Mouse (Mus musculus) G1E (cell line): ENCODE data around the gene Smim5. TPM values are rescaled to one million over a fixed set of nuclear protein-coding genes. Genes with fewer than 3 reads are reported as not detected.
"Not testable (repeated sequence)": the region's sequence is repeated elsewhere in the genome, so short reads cannot be mapped to it uniquely, and the experiment has no call there.

Source experiments
- ATAC-seq: 2 replicates; pipeline ENCODE4 v1.8.0; 2016; ENCODE audit warnings: mild to moderate bottlenecking; ENCODE audit not compliant: insufficient number of reproducible peaks, poor library complexity, low FRiP score, severe bottlenecking; ENCODE audit errors: extremely low read depth
- DNase-seq: peaks from one replicate; pipeline ENCODE4 v3.0.0; 2012; ENCODE audit warnings: low spot score
- H3K27me3 ChIP-seq: 2 replicates; pipeline ENCODE4 v1.6.1; 2012; ENCODE audit warnings: mild to moderate bottlenecking, low read length, inconsistent platforms; ENCODE audit not compliant: insufficient read depth
- H3K36me3 ChIP-seq: replicated peaks from 2 replicates; pipeline ENCODE3; 2012; ENCODE audit warnings: mild to moderate bottlenecking, inconsistent platforms
- H3K4me1 ChIP-seq: 2 replicates; pipeline ENCODE4 v1.6.1; 2012; ENCODE audit warnings: low read depth, low read length, inconsistent platforms, mixed read lengths; ENCODE audit not compliant: insufficient read depth
- H3K4me3 ChIP-seq: 2 replicates; pipeline ENCODE4 v1.5.1; 2012; ENCODE audit warnings: low read depth, mild to moderate bottlenecking, inconsistent platforms, low read length, moderate library complexity, mixed read lengths
- H3K9me3 ChIP-seq: replicated peaks from 2 replicates; pipeline ENCODE4 v1.6.1; 2012; ENCODE audit warnings: inconsistent platforms
- CTCF ChIP-seq: IDR thresholded peaks from 2 replicates; pipeline ENCODE4 v1.5.1; 2012; ENCODE audit warnings: low read depth, low read length, inconsistent platforms, mixed read lengths
- GATA1 ChIP-seq: IDR thresholded peaks from 2 replicates; pipeline ENCODE4 v1.6.1; 2012; ENCODE audit warnings: borderline replicate concordance, low read length, inconsistent platforms, mixed read lengths
- GATA2 ChIP-seq: IDR thresholded peaks from 2 replicates; pipeline ENCODE4 v1.6.1; 2012; ENCODE audit warnings: low read depth, low read length, inconsistent platforms, borderline replicate concordance
- POLR2AphosphoS5 ChIP-seq: IDR thresholded peaks from 2 replicates; pipeline ENCODE4 v1.6.1; 2012; ENCODE audit warnings: low read depth, low read length, inconsistent platforms; ENCODE audit not compliant: insufficient replicate concordance
- TAL1 ChIP-seq: conservative IDR thresholded peaks from 2 replicates; pipeline ENCODE4 v1.6.1; 2012; ENCODE audit warnings: low read depth, low read length, inconsistent platforms, mixed read lengths
- polyA plus RNA-seq: library from polyadenylated mRNA; stranded (reverse); fragments of >175 nt; gene quantifications from 2 replicates; pipeline ENCODE4 v1.2.3, GENCODE M21; 2012
- total RNA-seq, 2 experiments: library from RNA; stranded (forward) in 1 of 2; stranded (reverse) in 1 of 2; fragments of 200-1000 nt in 1 of 2; fragments of >200 nt in 1 of 2; fragmentation: Nextera tagmentation in 1 of 2; gene quantifications; 2 replicates each; pipeline ENCODE4 v1.2.3; 2014 to 2017

The Smim5 gene
- 8.0 and 14.7 TPM in 2 replicates for total RNA-seq (2014; fragmentation: Nextera tagmentation)
- total RNA-seq (2017): 30.0 and 38.1 TPM in 2 replicates
- polyA plus RNA-seq: 10.0 and 11.7 TPM in 2 replicates

DNA sequence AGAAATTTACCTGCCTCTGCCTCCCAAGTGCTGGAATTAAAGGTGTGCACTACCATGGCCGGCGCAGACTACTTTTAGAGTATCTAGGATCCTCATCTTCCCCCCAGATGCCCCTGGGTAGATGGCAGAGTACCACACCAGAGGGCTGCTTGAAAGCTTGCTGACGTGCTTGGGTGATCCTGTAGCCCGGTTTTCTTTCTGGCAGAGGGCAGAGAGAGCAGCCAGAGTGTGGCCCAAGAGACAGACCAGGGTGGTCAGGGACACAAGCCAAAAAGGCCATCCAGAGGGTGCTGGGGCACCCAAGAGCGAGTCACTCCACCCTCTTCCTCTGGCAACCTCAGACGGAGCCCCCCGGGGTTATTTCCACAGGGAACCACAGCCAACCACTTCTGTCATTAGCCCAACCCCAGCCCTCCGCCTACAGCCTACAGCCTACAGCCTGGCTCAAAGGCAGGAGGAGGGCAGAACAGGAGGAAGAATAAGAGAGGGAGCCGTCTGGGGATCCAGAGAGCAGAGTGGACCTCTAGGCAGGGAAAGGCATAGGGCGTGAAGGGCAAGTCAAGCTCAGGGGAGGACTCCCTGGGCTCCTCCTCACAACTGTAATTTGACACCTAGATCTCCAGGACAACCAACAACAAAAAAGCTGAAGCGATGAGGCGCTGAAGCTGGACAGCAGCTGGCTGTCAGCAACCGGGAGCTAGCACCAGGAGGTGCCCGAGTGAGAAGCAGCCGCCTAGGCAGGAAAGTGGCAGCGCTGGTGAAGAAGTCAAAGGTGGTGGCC, at the start of gene Smim5:
Gene Smim5 (plus strand): TSS at position 481 of the 781 bp plus-strand sequence.
- peaks cover 75% of the 10 kb centered on the region for H3K4me1 ChIP-seq
- DNase-seq: no peak
- peaks cover 81% of the 10 kb centered on the region for H3K36me3 ChIP-seq

DNA sequence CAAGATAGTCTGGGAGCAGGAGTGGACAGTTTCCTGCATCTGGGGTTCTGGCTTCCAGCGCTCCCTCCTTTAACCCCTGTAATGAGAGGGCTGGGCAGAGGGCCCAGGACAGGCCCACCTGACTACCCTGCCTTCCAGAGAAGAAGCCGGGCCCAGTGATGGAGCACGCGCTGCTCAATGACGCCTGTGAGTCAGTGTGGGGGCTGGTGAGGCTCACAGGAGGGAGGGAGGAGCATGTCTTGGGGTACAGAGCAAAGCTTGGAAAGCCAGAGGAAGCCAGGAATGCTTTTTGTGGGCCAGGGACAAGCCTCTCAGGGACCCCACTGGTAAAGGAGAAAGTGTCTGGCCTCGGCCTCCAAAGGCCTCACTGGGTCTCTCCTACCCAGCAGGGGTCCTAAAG, 45.1 kb upstream of the Smim5 start:
- peaks cover 19% of the 10 kb centered on the region for H3K27me3 ChIP-seq
- H3K9me3 ChIP-seq: no peaks in the 10 kb centered on the region
- peaks cover 7% of the 10 kb centered on the region; the same call in 1 of the 2 replicates for H3K4me1 ChIP-seq
- no peak for TF ChIP-seq POLR2AphosphoS5
- no peak for TF ChIP-seq CTCF
- TF ChIP-seq TAL1: no peak
- no peak for TF ChIP-seq GATA2
- TF ChIP-seq GATA1: no peak
- H3K4me3 ChIP-seq: no peak overlapping the region
- peaks cover 59% of the 10 kb centered on the region for H3K36me3 ChIP-seq
- ATAC-seq: no peak
- no peak for DNase-seq

More for the DNA sequence above, at the start of gene Smim5:
- peak; percentile 41 for ATAC-seq
- peak within 1 kb of the TSS; percentile 76 for H3K4me3 ChIP-seq
- no peaks in the 10 kb centered on the region for H3K27me3 ChIP-seq
- TF ChIP-seq CTCF (no peak), POLR2AphosphoS5 (no peak), TAL1 (no peak), GATA2 (no peak), GATA1 (no peak)
- no peaks in the 10 kb centered on the region for H3K9me3 ChIP-seq

DNA sequence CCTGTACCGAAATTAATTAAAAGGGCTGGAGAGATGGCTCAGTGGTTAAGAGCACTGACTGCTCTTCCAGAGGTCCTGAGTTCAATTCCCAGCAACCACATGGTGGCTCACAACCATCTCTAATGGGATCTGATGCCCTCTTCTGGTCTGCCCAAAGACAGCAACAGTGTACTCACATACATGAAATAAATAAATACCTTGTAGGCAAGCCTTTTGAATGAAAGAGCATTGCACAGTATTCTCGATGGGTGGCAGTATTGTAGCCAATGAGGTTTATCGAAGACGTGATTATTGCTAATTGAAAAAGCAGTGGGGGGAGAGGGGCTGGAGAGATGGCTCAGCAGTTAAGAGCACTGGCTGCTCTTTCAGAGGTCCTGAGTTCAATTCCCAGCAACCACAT, 42.6 kb upstream of the Smim5 start:
- peaks cover 11% of the 10 kb centered on the region; the same call in 1 of the 2 replicates for H3K4me1 ChIP-seq
- H3K27me3 ChIP-seq: peaks cover 40% of the 10 kb centered on the region
- not testable (repeated sequence) for H3K9me3 ChIP-seq, ATAC-seq, H3K4me3 ChIP-seq, DNase-seq
- H3K36me3 ChIP-seq: peaks cover 35% of the 10 kb centered on the region

DNA sequence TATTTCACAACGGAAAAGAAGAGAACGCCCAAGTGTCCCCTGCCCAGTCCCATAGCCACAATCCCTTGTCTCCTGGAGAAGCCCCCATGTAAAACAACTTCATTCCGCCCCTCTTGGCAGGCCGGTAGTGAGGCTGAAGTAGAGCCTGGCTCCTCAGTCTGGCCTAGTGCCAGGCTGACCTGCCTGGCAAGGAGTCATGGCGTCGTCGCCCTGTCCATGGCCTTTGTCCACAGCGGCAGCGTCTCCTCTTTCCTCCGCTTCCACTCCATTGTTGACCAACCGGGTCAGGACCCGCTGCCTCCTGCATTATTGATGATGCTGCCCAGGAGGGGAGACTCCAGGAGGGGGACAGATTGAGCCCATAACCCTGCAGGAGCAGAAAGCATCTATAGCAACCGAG, 41.8 kb upstream of the Smim5 start:
- peaks cover 11% of the 10 kb centered on the region; the same call in 1 of the 2 replicates for H3K4me1 ChIP-seq
- no peaks in the 10 kb centered on the region for H3K9me3 ChIP-seq
- TF ChIP-seq CTCF: no peak
- no peak for TF ChIP-seq TAL1
- no peak for TF ChIP-seq GATA1
- TF ChIP-seq POLR2AphosphoS5: no peak
- TF ChIP-seq GATA2: no peak
- H3K36me3 ChIP-seq: peaks cover 27% of the 10 kb centered on the region
- ATAC-seq (no peak), DNase-seq (no peak)
- H3K27me3 ChIP-seq: peaks cover 48% of the 10 kb centered on the region
- H3K4me3 ChIP-seq: no peak overlapping the region

DNA sequence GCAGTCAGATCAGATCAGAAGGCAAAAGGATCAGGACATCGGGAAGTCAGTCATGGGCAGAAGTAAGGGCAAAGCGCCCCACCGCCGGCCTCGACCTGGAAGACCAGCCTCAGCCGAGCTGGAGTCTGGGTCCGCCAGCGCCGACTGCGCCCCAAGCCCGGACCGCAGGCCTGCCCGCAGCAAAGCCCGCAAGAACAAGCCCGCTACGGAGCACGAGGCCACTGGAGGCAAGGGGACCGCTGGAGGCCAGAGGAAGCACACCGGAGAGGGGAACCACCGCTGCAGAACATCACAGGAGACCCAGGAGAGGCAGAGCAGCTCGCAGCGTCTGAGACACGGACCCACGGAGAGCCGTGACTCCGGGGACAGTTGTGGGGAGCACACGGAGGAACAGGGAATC, 41.4 kb upstream of the Smim5 start, which contains the start of gene Myo15b:
Gene Myo15b (plus strand): TSS at position 53 of the 400 bp plus-strand sequence.
- Histone ChIP-seq H3K4me1 (peaks cover 11% of the 10 kb centered on the region; the same call in 1 of the 2 replicates), H3K9me3 (no peaks in the 10 kb centered on the region), H3K36me3 (peaks cover 23% of the 10 kb centered on the region), H3K27me3 (peaks cover 52% of the 10 kb centered on the region), H3K4me3 (peak within 1 kb of the TSS; percentile 13; the same call in 1 of the 2 replicates)
- no peak for TF ChIP-seq TAL1
- TF ChIP-seq GATA2: no peak
- TF ChIP-seq POLR2AphosphoS5: no peak
- TF ChIP-seq CTCF: no peak
- no peak for TF ChIP-seq GATA1
- DNase-seq (no peak), ATAC-seq (no peak)

DNA sequence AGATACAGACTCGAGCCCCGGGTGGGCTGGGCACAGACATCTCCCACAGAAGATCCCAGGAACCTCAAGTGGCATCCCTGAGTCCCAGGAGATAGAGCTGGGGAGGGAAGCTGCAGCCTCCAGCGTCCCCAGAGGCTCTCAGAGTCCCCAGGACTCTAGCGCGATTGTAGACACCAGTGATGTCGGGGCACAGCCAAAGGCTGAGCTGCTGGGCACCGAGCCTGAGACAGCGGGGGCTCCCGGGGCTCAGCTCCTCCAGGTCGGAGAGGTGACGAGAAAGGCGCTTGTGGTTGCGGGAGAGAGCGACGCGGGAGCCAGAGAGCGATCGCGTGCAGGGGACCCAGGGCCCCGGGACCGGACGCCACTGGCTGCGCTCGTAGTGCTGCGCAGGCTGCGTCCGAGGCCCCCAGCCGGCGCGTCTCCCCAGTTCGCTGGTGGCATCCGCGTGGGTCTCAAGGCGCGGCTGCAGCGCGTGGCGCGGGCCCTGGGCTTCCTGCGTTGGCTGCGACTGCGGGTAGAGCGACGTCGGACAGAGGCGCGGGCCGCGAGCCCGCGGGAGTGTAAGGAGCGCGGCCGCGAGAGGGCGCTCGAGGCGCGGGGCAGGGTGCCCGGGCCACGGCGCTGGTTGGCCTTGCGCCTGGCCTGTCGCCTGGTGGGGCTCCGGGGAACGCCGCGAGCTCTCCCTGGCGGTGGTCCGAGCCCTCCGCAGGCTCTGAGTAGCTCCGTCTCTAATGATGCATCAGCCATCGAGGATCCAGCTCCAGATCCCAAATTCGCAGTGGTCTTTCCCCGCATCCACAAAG, 40.4 kb upstream of the Smim5 start:
- Histone ChIP-seq H3K9me3 (no peaks in the 10 kb centered on the region), H3K4me3 (peak overlapping the region; percentile 13; the same call in 1 of the 2 replicates), H3K36me3 (peaks cover 13% of the 10 kb centered on the region), H3K27me3 (peaks cover 56% of the 10 kb centered on the region), H3K4me1 (peaks cover 11% of the 10 kb centered on the region; the same call in 1 of the 2 replicates)
- peak; percentile 84 for DNase-seq
- TF ChIP-seq TAL1 (no peak), CTCF (peak; percentile 44; the same call in 1 of the 2 replicates), GATA2 (no peak)
- no peak; the same call in 1 of the 2 replicates for ATAC-seq
